Mouse (Mus musculus): ENCODE results near the gene Stard3nl.

Gene Stard3nl

GRCm38 (mm10) chr13:19395688-19396354, at the start of gene Stard3nl:
Stard3nl (minus strand) TSS chr13:19395795.
- peak; percentile 99 for DNase-seq

- DNase-seq, result peak in 1 of 2 experiments; percentile 10
Measured at GRCm38 (mm10) chr13:19438040-19438439, 42.4 kb upstream of the Stard3nl start.

- no peak for DNase-seq
Measured at GRCm38 (mm10) chr13:19429812-19430370, 34.3 kb upstream of the Stard3nl start.

GRCm38 (mm10) chr13:19428076-19428475, 32.5 kb upstream of the Stard3nl start:
- DNase-seq, result no peak

GRCm38 (mm10) chr13:19424563-19424962, 29.0 kb upstream of the Stard3nl start:
- DNase-seq, result no peak

GRCm38 (mm10) chr13:19422521-19422920, 26.9 kb upstream of the Stard3nl start:
- DNase-seq, result no peak

GRCm38 (mm10) chr13:19417885-19418521, 22.4 kb upstream of the Stard3nl start:
- no peak for DNase-seq

- DNase-seq, result no peak
Measured at GRCm38 (mm10) chr13:19415894-19416531, 20.4 kb upstream of the Stard3nl start.

GRCm38 (mm10) chr13:19415337-19415736, 19.7 kb upstream of the Stard3nl start:
- DNase-seq, result no peak

GRCm38 (mm10) chr13:19412334-19412939, 16.8 kb upstream of the Stard3nl start:
- no peak for DNase-seq

GRCm38 (mm10) chr13:19411886-19412285, 16.3 kb upstream of the Stard3nl start:
- DNase-seq, result no peak

- DNase-seq, result no peak
Measured at GRCm38 (mm10) chr13:19410694-19411093, 15.1 kb upstream of the Stard3nl start.

GRCm38 (mm10) chr13:19407953-19408352, 12.4 kb upstream of the Stard3nl start:
- no peak for DNase-seq

- DNase-seq, result no peak
Measured at GRCm38 (mm10) chr13:19404623-19405022, 9.0 kb upstream of the Stard3nl start.

GRCm38 (mm10) chr13:19394798-19395687, 552 bp downstream of the Stard3nl start:
- DNase-seq, result no peak

GRCm38 (mm10) chr13:19394171-19394570, 1.4 kb downstream of the Stard3nl start:
- peak; percentile 28 to 42 for DNase-seq

GRCm38 (mm10) chr13:19393731-19394130, 1.9 kb downstream of the Stard3nl start:
- DNase-seq, result no peak

- DNase-seq, result peak in 1 of 2 experiments; percentile 13
Measured at GRCm38 (mm10) chr13:19391608-19392007, 4.0 kb downstream of the Stard3nl start.

- DNase-seq, result no peak
Measured at GRCm38 (mm10) chr13:19390296-19390695, 5.3 kb downstream of the Stard3nl start.

GRCm38 (mm10) chr13:19389896-19390295, 5.7 kb downstream of the Stard3nl start:
- no peak for DNase-seq

GRCm38 (mm10) chr13:19389434-19389833, 6.2 kb downstream of the Stard3nl start:
- DNase-seq, result no peak

- no peak for DNase-seq
Measured at GRCm38 (mm10) chr13:19385226-19385625, 10.4 kb downstream of the Stard3nl start.

Measured in kidney, postnatal 4 days (tissue).